Mouse (Mus musculus): ENCODE measurements around the gene Stfa2. TPM values are rescaled to one million over a fixed set of nuclear protein-coding genes. Genes with fewer than 3 reads are reported as not detected.

Stfa2 gene
- 9.9 and 21.7 TPM in 2 replicates for polyA plus RNA-seq (2015; fragmentation: Nextera tagmentation; extraction: Ambion mirVana)

GRCm38 (mm10) chr16:36408357-36408756 lies at the start of gene Stfa2:
Gene Stfa2 (minus strand): TSS chr16:36408457.

GRCm38 (mm10) chr16:36455342-36455802 lies 47.1 kb upstream of the Stfa2 start, which contains the start of gene Stfa3:
Gene Stfa3 (minus strand): TSS chr16:36455392.

GRCm38 (mm10) chr16:36367648-36368047 lies 40.6 kb downstream of the Stfa2 start, which contains the start of gene BC100530:
Gene BC100530 (minus strand): TSS chr16:36367748.

Other genes with a start within 250 kb of the Stfa2 start
- 40.0 and 104 TPM in 2 replicates for gene Gm5483, start 224.2 kb downstream of the Stfa2 start, polyA plus RNA-seq (2015; fragmentation: Nextera tagmentation; extraction: Ambion mirVana)
- 2.9 and 6.2 TPM in 2 replicates for gene Gm5416, start 198.1 kb downstream of the Stfa2 start, polyA plus RNA-seq (2015; fragmentation: Nextera tagmentation; extraction: Ambion mirVana)
- 24.4 and 62.6 TPM in 2 replicates for gene 2010005H15Rik, start 187.0 kb downstream of the Stfa2 start, polyA plus RNA-seq (2015; fragmentation: Nextera tagmentation; extraction: Ambion mirVana)
- 92.8 and 206 TPM in 2 replicates for gene Stfa1, start 131.5 kb downstream of the Stfa2 start, polyA plus RNA-seq (2015; fragmentation: Nextera tagmentation; extraction: Ambion mirVana)
- not detected in 2 replicates for gene BC117090, start 74.1 kb downstream of the Stfa2 start, polyA plus RNA-seq (2015; fragmentation: Nextera tagmentation; extraction: Ambion mirVana)
- gene BC100530, start 40.7 kb downstream of the Stfa2 start, polyA plus RNA-seq (2015; fragmentation: Nextera tagmentation; extraction: Ambion mirVana): 67.3 and 152 TPM in 2 replicates
- 11.8 and 36.4 TPM in 2 replicates for gene Stfa3, start 46.9 kb upstream of the Stfa2 start, polyA plus RNA-seq (2015; fragmentation: Nextera tagmentation; extraction: Ambion mirVana)
- gene Casr, start 153.7 kb upstream of the Stfa2 start, polyA plus RNA-seq (2015; fragmentation: Nextera tagmentation; extraction: Ambion mirVana): not detected in 2 replicates